Mouse (Mus musculus) liver, embryonic 13.5 days (tissue): Measurements from ENCODE around the gene Gm17304. TPM values are rescaled to one million over a fixed set of nuclear protein-coding genes. Genes with fewer than 3 reads are reported as not detected.

Experiments
- polyA plus RNA-seq: library from polyadenylated mRNA; unstranded; fragments of >200 nt; fragmentation: Nextera tagmentation; extraction: Ambion mirVana; gene quantifications from 2 replicates; pipeline ENCODE4 v1.2.1, GENCODE M21; 2015

Gm17304 gene
- polyA plus RNA-seq, 1 experiment from 2014 or later: not detected

Other genes with a start within 250 kb of the Gm17304 start
- gene Barhl2, start 150.9 kb upstream of the Gm17304 start, polyA plus RNA-seq: not detected in 2 replicates
- 18.4 and 24.6 TPM in 2 replicates for gene Zfp644, start 88.2 kb downstream of the Gm17304 start, polyA plus RNA-seq